Mouse (Mus musculus) kidney, adult 11 months (tissue): ENCODE measurements around the gene Ptx4.

Experiments used
- DNase-seq: peaks from one replicate; pipeline ENCODE4 v3.0.0; 2022

Ptx4 gene

GRCm38 (mm10) chr17:25120406-25120805, at the start of gene Ptx4:
Ptx4 (plus strand) TSS chr17:25120760.
- no peak for DNase-seq

- no peak for DNase-seq
Observed at GRCm38 (mm10) chr17:25076906-25077305, 43.7 kb upstream of the Ptx4 start.

GRCm38 (mm10) chr17:25077771-25078372, 42.7 kb upstream of the Ptx4 start:
- peak; percentile 74 for DNase-seq

GRCm38 (mm10) chr17:25080210-25080609, 40.4 kb upstream of the Ptx4 start:
- DNase-seq, result no peak

GRCm38 (mm10) chr17:25080960-25081381, 39.6 kb upstream of the Ptx4 start:
- peak; percentile 84 for DNase-seq

- peak; percentile 51 for DNase-seq
Observed at GRCm38 (mm10) chr17:25082081-25082847, 38.3 kb upstream of the Ptx4 start.

- DNase-seq, result no peak
Observed at GRCm38 (mm10) chr17:25082887-25083286, 37.7 kb upstream of the Ptx4 start.

GRCm38 (mm10) chr17:25083444-25083931, 37.1 kb upstream of the Ptx4 start, which contains the start of gene Tmem204:
Tmem204 (minus strand) TSS chr17:25083591.
- DNase-seq, result peak; percentile 77

GRCm38 (mm10) chr17:25084835-25085385, 35.6 kb upstream of the Ptx4 start:
- DNase-seq, result no peak

- DNase-seq, result no peak
Observed at GRCm38 (mm10) chr17:25086724-25087123, 33.8 kb upstream of the Ptx4 start.

- DNase-seq, result no peak
Observed at GRCm38 (mm10) chr17:25089158-25089557, 31.4 kb upstream of the Ptx4 start.

- DNase-seq, result no peak
Observed at GRCm38 (mm10) chr17:25090450-25090849, 30.1 kb upstream of the Ptx4 start.

- DNase-seq, result peak; percentile 81
Observed at GRCm38 (mm10) chr17:25096221-25096620, 24.3 kb upstream of the Ptx4 start.

- peak; percentile 44 for DNase-seq
Observed at GRCm38 (mm10) chr17:25100052-25100451, 20.5 kb upstream of the Ptx4 start.

- no peak for DNase-seq
Observed at GRCm38 (mm10) chr17:25101338-25101737, 19.2 kb upstream of the Ptx4 start.

GRCm38 (mm10) chr17:25107786-25108185, 12.8 kb upstream of the Ptx4 start:
- no peak for DNase-seq

GRCm38 (mm10) chr17:25109578-25109977, 11.0 kb upstream of the Ptx4 start:
- DNase-seq, result peak; percentile 52

GRCm38 (mm10) chr17:25110590-25110989, 10.0 kb upstream of the Ptx4 start:
- no peak for DNase-seq

GRCm38 (mm10) chr17:25111220-25111619, 9.3 kb upstream of the Ptx4 start:
- DNase-seq, result no peak

- DNase-seq, result peak; percentile 83
Observed at GRCm38 (mm10) chr17:25111739-25112422, 8.7 kb upstream of the Ptx4 start.

GRCm38 (mm10) chr17:25112423-25112810, 8.1 kb upstream of the Ptx4 start:
- DNase-seq, result no peak

- no peak for DNase-seq
Observed at GRCm38 (mm10) chr17:25114908-25115645, 5.5 kb upstream of the Ptx4 start.
